Mouse (Mus musculus) 3134 (cell line): ENCODE measurements around the gene Slc17a7.
"Not testable (repeated sequence)": the region's sequence is repeated elsewhere in the genome, so short reads cannot be mapped to it uniquely, and the experiment has no call there.

ENCODE experiments used
- DNase-seq: peaks from one replicate; pipeline ENCODE4 v3.0.0-alpha.2; 2011; ENCODE audit warnings: low spot score; ENCODE audit not compliant: insufficient read length; ENCODE audit errors: extremely low read depth

Slc17a7 gene

DNA sequence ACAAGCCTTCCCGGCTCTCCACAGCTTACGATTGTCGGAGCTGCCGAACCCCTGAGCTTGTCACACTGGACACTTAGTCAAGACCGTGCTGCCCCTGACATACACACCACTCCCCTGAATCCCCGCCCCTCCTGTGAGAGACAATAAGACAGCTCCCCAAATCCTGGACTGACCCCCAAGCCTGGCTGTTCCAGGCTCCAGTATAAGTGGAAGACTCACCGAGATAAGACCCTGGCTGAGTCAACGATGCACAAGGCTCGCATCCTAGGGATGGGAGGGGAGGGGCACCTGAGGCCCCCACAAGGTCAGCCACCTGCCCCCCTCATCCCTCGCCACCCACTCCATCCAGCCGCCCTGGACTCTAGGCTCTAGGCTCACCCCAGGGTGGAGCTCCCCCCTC lies 31.9 kb upstream of the Slc17a7 start:
- DNase-seq, result no peak

DNA sequence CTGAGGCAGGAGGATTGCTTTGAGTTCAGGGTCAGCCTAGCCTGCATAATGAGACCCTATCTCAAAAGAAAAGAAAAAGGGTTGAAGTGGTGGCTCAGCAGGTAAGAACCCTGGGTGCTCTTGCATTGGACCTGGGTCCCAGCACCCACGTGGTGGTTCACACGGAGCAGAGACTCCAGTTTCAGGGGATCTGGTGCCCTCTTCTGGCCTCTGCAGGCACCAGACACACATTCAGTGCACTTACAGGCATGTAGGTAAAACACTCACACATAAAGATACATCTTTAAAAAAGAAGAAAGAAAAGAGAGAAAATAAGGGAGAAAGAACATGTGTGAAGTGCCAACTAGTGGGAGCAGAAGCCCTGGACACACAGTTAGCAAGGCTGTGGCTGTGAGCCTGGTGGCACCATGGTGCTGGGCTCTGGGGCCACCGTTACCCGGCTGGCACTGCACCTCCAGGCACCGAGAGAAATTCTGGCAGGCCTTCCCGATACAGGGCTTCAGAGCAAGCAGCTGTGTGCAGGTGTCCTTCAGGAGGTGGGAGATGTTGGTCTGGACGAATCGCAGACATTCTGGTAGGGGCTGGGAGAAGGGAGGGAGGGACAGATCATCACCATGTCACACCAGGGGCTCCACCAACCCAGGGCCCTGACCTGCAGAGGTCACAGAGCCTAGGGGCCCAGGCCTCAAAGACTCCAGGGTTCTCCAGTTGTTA lies 30.1 kb upstream of the Slc17a7 start:
- no peak for DNase-seq

DNA sequence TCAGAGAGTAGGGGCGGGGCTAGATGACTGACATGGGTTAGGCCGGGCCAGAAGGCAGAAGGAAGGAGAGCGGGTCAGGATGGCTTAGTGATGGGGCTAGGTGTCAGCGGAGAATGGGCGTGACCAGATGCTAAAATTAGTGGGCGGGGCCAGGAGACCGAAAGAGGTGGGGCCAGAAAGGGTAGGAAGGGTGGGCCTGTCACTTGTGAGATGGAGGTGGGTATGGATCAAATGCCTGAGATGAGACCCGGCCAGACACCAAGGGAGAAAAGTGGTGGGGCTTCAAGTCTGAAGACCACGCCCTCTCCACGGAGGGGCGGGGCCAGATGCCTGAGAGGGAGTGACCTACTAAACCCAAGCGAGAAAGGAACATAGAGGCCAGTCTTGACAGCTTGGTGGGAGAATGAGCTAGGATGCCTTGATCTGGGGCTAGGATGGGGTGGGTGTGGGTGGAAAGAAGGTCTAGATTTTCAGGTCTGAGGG lies 29.2 kb upstream of the Slc17a7 start:
- peak; percentile 61 for DNase-seq

DNA sequence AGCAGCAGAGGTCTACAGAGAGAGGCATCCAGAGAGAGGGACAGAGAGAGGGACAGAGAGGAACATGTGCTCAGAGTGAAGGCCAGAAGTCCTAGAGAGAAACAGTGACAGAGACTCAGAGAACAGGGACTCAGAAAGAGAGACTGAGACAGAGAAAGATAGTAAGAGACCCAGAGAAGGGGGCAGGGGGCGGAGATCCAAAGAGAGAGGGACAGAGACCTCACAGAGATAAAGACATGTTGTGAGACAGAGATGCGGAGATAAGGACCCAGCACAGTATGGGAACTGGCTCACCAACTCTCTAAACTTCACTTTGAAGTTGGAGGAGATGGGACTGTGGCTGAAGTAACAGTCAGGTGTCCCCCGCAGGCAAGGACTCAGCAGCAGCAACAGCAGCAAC lies 28.4 kb upstream of the Slc17a7 start:
- no peak for DNase-seq

DNA sequence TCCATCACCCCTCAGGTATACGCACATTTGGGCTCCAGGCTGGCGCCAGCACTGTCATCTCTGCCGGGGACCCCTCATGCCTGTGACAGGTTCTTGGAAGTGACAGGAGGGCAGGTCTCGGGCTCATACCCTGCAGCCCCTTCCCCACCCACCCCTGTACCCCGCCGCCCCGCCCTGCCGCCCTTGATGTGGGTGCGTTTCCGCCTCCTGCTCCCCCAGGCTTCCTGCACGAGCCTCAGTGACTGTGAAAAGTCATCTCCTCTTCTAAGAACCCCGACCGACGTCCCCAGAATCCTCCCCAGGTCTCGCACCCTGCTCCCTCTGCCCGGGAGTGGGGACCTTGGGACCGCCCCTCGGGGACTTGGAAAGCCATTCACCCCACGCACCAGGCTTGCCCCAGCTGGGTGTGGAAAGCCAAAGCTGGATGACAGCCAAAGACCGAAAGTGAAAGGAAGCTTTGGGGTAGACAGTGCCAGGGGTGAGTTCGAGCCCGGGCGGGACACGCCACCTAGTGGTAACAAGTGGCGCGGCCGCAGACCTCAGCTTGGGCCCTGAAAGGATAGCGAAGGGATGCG lies 27.7 kb upstream of the Slc17a7 start, which contains the start of the genes Gm45713 and Flt3l:
Gm45713 (minus strand) TSS at position 239 of the 575 bp plus-strand sequence.
Flt3l (minus strand) TSS at position 440 of the 575 bp plus-strand sequence.
- peak; percentile 86 for DNase-seq

DNA sequence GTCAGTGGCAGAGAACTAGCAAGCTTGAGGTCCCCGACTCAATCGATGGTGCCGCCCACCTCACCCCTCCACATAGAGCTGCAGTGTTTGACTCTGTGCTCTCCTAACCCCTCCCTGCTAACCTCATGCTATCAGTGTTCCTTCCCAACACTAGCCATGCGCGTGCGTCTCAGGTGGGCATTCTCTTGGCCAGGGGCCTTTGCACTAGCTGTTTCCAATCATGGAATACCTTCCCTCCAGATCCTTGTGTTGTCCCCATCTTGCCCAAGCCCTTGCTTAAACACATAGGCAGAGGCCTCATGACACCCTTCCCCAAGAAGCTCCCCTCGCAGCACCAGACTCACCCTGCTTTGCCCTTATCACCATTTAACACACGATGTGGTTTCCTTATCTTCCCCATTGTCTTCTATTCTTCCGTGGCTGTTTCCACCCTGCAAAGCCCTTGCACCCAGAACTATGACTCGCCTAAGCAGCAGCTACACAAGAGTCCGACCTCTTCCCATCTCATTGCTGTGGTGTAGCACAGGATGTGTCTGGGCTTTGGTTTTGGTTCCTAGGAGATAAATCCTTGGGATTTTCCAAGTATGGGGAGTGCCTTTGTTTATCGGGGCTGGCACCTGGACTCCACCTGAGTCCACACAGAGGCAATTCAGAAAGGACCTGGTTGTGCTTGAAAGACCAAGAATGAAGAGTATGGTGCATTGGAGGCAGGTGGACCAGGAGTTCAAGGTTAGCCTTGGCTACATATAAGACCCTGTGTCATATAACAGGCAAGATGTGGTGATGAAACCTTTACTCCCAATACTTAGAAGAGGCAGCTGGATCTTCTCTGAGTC lies 26.4 kb upstream of the Slc17a7 start:
- DNase-seq, result no peak

DNA sequence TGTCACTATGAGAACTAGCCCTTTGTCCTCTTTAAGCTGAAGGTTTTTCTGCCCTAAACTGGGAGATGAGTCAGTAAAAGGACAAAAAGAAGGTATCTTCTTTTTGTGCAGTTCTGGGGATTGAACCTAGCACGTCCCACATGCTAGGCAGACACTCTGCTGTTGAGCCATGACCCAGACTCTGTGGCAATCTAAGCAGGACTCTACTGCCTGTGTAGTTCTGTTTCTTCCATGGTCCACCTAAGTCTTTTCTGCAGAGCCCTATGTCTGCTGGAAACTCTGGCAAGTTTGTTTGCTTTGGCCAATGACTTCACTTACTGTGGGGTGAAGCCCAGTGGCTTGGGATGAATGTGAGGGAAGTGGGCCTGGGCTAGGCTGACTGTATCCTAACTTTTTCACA lies 25.3 kb upstream of the Slc17a7 start:
- no peak for DNase-seq

DNA sequence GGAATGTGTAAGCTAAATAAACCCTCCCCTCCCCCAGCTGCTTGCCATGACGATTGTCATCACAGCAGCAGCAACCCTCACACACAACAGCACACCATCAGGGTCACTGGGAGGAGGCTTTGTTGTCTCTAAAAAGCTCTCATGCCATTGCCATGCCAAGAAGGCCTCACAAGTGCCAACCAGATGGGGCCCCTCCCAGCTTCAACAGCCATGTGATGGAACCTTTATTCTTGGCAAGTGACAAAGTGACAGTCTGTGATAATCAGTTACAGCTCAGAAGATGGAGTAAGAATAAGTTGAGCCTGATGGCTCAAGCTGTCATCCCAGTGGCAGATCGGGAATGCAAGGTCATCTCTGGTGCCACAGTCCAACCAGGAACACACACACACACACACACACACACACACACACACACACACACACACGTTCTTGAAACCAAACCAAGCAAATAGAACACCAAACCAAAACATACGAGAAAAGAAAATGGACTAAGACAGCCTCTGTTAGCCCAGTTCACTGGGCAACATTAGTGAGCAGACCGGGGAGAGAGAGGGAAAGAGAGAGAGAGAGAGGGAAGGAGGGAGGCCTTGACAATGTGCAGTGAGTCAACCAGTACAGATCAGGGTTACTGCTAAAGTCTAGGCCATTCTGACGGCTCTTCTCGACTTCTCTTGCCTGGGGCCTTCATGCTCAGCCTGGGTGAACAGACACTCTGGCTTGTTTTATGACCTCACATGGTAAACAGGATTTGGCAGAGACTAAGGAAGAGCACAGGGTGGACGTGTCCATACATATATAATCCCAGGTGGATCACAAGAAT lies 23.6 kb upstream of the Slc17a7 start:
- no peak for DNase-seq

DNA sequence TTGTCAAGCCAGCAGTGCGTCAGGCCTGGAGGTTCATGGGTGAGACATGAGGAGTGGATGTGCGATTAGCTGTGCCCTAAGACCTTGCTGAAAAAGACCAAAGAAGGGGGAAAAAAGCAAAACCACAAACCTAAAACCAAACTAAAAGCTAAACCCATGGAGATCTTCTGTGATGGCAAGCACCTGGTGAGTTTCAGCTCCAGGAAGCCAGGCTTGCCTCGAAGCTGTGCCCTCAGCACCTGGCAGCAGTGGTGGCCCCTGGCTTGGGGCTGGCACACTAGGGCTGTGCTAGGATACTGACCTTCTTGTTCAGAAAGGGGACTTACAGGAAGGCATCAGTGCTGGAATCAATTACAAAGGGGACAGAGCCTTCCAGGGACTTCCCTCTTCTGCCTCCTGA lies 22.4 kb upstream of the Slc17a7 start:
- no peak for DNase-seq

DNA sequence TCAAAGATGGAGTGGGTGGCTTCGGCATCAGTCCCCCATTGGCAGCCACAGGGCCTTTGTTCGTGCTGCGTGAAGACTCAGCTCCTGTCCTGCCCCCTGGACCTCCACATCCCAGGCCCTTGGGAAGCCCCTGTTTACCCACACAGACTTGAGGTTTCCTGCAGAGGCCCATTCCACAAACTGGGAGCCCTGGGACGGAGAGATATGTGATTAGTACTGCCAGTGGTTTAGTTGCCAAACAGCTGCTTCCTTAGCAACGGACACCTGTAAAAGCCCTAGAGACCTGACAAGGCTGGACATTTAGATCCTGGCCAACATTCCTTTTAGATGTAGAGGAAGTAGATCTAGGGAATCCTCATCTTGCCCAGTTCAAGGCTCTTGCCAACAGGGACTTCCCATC lies 21.8 kb upstream of the Slc17a7 start:
- no peak for DNase-seq

DNA sequence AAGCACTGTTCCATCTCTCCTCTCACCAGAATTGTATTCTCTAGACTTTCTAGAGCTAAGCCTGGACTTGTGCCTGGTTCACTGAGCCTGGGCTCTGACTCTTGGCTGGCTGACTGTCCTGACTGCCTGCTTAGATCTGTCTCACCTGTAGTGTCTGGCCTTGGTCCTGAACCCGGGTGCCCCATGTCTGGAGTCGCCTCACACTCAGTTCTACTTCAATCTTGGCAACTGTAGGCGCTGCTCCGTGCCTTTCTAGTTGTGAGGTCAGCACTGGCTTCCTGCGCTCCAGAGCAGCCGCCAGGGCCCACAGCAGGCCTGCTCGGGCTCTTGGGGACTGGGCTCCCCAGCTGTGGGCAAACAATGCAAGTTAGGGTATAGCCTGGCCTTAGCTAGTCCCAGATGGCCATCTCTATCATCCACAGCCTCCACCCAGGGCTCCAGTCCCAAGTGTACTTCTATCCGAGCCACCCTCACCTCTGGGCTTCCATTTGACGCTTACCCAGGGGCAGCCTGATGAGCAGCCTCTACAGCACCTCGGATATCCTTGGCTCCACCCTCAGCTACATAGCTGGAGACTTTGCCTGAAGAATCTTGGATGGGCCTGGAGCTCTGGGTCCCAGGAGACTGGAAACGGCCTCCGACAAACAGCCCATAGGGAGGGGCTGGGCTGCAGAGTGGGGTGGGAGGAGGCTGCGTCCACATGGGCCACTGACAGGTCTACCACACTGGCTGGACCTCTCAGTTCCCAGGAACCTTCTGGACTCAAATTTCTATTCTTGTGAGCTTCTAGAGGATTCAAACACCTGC lies 19.2 kb upstream of the Slc17a7 start:
- DNase-seq, result no peak

DNA sequence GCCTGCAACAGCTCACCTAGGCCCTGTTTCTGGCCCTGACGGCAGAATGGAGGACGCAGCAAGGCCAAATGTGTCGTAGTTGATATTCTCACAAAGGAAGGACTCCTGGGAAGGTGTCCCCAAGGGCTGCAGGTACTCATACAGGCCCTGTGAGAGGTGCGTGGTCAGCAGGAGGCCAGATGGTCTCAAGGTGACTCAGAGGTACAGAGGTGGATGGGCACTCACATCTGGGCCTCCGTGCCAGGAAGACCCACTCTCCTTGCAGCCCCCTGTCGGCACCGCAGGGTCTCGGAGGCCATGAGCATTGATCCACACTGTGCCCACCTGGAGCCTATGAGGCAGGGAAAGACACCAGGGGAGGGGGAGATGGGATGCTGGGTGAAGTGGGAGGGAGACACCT lies 18.3 kb upstream of the Slc17a7 start:
- no peak for DNase-seq

DNA sequence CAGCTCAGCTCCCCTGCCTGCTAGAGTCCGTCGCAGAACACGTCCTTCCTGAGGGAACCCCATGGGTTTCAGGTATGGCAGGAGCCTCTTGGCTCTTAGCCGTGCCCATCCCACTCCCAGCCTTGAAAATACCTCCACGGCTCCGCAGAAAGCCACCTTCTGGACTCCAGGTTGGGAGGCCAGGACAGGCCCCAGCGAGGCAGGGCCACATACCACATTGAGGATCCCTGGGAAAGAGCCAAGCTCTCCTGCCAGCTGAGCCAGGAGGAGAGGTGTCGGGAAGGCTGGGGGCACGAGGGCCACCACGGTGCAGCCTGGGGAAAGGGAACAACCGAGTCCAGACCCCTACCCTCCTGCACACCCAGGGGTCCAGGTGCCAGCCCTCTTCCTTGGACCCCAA lies 16.5 kb upstream of the Slc17a7 start:
- DNase-seq, result no peak

DNA sequence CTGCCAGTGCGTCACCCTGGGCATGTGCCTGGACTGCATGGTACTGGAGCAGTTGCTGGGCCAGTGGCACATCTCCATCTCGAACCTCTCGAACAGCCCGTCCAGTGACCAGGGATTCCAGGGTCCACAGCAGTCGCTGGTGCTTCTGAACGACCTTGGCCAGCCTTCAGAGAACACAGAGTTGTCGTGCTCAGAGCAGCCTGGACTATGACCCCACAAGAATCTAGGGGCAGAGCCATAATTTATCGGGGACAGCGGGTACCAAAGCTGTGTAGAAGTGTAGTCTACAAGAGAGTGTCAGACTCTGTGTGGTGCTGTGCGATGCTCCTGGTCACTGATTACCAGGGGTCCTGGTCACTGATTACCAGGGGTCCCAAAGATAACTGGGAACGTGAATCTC lies 15.8 kb upstream of the Slc17a7 start:
- DNase-seq, result no peak

DNA sequence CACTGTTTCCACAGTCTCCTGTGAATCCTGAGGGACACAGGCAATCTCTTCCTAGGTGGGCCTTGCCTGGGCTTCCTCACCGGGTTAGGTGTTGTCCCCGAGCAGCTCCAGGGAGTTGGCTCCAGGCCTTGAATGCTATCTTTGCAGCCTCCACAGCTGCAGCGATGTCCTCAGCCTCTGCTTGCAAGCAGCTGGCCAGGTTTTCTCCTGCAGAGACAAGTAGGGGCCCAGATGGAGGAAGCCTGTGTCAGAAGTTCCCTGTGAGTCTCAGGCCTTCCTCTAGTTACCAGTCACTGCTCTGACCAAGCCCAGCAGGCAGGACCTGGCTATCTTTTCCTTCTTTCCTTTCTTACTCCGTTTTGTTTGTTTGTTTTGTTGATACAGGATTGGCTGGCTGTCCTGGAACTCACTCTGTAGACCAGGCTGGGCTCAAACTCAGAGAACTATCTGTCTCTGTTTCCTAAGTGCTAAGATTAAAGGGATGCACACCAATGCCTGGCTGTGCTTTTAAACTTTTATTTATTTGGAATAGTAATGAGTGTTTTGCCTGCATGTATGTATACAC lies 15.1 kb upstream of the Slc17a7 start:
- no peak for DNase-seq

DNA sequence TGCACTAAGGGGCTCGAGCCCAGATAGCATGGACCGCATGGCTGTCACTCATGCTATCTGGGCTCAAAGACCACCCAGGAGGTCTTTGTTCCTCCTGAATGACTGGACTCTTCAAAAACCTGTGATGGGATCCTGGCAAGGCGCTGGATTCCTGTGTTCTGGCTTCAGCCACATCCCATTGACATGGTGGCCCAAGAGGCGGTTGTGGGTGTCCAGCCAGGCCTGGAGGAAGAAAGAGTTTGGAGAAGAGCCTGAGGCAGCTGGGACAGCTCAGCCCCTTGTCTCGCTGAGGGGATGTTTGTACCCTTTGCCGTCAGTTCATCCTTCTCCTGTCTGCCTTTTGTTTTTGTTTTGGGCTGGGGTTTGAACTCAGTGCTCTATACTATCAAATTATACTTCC lies 14.2 kb upstream of the Slc17a7 start:
- DNase-seq, result no peak

DNA sequence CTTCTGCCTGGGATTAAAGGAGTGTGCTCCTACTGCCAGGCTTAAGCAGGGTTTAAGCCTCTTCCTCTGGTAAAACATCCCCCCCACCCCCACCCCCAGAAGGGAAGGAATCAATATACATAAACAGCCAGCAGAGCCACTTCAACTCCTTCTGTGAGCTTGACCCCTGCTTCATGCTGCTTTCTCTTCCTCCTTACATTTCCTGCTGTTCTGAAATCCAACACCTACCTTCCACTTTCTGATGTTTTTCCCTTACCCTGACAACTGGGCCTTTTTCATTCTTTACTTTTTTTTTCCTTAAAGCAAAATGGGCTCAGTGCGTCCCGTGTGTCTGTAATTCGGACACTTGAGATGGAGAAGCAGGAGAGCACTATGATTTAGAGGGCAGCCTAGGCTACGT lies 13.4 kb upstream of the Slc17a7 start:
- no peak for DNase-seq

DNA sequence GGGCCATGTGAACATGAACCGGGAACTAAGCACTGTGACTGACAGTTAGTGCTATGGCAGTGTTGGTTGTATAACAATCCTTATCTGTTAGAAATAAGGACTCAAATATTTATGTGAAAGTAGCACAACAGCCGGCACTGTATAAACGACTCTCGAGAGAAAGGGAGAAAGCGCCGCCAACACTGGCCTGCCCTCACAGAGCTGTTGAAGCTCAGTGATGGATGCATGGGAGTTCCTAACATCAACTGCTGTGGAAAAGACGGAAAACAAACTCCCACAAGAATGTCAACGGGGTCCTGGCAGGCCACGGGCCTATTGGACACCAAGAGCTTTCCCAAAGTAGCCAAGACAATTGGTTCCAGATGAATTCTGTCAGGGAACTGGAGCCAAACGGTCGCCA lies 12.4 kb upstream of the Slc17a7 start:
- no peak for DNase-seq

DNA sequence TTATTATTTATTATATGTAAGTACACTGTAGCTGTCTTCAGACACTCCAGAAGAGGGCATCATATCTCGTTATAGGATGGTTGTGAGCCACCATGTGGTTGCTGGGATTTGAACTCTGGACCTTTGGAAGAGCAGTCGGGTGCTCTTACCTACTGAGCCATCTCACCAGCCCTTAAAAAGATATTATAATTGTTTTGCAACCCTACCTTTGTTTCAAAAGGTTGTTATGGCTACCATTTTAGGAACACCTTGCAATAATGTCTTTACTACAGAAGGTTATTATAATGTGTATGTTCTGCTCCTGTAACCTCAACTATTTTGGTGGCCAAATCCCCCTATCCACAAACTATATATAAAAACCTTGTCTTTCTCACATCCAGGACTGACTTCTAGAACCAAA lies 10.7 kb upstream of the Slc17a7 start:
- not testable (repeated sequence) for DNase-seq

DNA sequence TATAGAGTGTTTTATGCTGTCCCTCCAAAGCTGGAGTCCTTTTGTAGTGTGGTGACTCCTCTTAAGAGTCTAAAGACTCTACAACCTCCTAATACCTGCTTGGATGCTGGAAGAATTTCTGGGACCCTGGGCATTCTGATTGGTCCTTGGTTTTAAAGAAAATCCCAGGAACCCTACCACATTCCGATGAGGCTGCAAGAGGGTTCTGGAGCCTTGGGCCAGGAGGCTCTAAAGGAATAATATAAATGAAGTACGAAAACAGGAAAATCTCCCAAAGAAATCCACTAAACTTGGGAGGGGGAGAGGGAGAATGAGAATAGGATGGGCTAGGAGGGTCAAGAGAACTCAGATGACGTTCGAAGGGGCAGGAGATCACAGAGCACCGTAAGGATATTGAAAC lies 10.2 kb upstream of the Slc17a7 start:
- no peak for DNase-seq
